Mouse (Mus musculus) induced T-regulatory cell, adult 2 months (primary cell): Measurements from ENCODE around the gene Tmem108.

Source experiments
- DNase-seq: peaks from one replicate; pipeline ENCODE4 v3.0.0-alpha.2; 2012; ENCODE audit warnings: low read depth

Tmem108 gene

DNA sequence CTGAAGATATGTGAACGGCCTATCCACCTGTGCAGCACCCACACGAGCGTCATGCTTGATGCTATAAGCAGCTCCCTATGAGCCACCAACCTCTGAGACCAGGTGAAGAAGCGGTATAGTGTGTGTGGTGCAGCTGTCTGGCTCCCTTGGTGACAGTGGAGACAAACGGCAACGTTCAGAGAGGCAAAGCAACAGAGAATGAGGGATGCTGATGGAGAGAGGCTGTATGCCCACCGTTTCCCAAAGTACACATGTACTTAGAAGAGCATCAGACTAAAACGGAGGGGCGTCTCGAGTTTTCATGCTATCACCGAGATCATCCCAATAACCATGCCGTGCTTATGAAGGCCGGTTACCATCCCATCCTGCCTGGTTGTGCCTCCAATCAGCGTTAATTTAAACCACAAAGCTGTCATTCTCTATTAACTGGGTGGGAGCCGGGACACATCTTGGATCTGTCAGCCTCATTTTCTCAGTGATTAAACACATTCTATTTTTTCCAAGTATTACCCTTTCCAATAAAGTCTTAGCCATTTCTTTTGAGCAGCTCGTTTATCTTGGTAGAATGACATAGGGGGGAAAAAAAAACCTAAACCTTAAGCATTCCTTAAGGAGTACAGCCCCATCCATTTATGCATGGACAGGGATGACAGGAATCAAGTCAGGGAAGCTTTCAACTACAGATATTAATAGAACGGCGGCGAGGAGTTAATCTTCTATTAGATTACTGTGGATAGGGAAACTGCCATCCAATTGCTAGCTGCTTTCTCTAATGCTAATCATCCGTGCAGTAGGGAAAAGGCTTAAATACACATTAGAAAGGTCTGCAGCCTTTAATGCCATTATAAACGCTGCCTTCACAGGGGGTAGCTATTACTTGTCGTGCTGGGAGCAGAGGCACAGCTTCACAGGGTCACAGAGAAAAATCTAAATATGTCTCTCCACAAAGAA, 214.7 kb downstream of the Tmem108 start:
- DNase-seq = no peak

GRCm38 (mm10) chr9:103545729-103546128, 215.9 kb downstream of the Tmem108 start:
- no peak for DNase-seq

GRCm38 (mm10) chr9:103545271-103545670, 216.4 kb downstream of the Tmem108 start:
- DNase-seq = no peak

- no peak for DNase-seq
Observed at GRCm38 (mm10) chr9:103544599-103544998, 217.0 kb downstream of the Tmem108 start.

DNA sequence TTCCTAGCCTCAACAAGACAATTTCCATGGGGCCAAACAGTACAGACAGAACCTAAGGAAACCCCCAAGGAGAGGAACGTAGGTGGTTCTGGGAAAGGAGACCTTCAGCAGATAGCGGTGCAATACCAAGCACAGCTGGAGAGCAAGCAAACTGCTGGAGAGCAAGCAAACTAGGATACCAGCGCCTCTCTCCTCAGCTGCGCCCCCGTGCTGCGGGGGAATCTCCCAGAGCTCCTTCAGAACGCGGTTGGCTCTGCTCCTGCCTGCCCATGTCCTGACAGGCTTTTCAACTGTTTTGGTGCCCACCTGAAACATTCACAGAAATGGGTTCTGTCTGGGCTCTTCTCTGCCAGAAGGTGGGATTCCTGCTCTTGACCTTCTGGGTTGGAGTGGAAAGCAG, 221.1 kb downstream of the Tmem108 start:
- no peak for DNase-seq

GRCm38 (mm10) chr9:103538047-103538816, 223.4 kb downstream of the Tmem108 start:
- no peak for DNase-seq

DNA sequence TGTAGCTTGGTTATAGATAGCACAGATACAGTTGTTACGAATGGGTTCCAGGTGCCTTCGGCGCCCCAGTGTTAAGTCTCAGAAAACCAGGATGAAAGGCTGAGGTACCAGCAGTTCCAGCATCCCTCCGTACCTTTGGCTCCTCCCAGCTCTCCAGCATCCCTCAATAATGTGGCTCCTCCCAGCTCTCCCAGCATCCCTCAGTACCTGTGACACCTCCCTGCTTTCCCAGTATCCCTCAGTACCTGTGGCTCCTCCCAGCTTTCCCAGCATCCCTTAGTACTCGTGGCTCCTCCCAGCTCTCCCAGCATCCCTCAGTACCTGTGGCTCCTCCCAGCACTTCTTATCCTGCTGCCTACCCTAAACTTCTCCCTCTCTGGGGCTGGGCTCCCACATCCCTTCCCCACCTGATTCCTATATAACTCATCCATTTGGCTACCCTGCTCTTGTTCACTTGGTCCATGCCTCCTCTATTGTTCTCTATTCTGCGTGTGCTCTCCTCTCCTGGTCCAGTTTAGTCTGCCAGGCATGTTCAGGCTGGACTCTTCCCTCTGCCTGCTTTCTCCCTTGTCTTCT, 225.5 kb downstream of the Tmem108 start:
- no peak for DNase-seq

- no peak for DNase-seq
Observed at GRCm38 (mm10) chr9:103525041-103525537, 236.5 kb downstream of the Tmem108 start.

GRCm38 (mm10) chr9:103524600-103524999, 237.0 kb downstream of the Tmem108 start:
- no peak for DNase-seq

DNA sequence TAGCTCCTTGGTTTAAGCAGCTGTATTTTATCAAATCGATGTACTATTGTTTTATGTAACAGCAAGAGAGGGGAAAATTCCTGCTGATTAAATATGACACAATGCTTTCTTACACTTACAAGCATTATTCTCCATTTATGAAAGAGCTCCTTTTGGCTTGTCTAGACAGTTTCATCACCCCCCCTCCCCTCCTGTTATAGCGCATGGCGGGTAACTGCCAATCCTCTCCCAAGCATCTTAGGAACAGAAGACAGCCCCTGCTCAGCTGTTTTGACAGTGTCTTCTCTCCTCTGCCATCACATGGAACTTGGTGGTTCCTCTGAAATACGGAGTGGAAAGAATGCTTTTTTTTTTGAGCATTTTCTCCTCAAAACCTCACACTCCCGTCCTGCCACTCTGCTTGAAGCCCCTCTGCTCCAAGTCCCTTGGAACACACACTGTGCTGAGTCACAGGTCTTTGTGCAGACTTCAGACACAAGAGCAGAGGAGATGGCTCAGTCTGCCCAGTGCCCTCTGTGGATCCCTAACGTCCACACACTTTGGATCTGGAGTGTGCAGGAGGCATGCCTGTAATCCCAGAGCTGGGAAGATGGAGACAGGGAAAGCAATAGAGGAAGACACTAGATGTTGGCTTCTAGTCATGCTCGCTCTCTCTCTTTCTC, 237.8 kb downstream of the Tmem108 start:
- DNase-seq = no peak

- DNase-seq = no peak
Observed at GRCm38 (mm10) chr9:103523008-103523407, 238.6 kb downstream of the Tmem108 start.

- no peak for DNase-seq
Observed at GRCm38 (mm10) chr9:103513884-103514283, 247.8 kb downstream of the Tmem108 start.

GRCm38 (mm10) chr9:103512257-103512656, 249.4 kb downstream of the Tmem108 start:
- no peak for DNase-seq

DNA sequence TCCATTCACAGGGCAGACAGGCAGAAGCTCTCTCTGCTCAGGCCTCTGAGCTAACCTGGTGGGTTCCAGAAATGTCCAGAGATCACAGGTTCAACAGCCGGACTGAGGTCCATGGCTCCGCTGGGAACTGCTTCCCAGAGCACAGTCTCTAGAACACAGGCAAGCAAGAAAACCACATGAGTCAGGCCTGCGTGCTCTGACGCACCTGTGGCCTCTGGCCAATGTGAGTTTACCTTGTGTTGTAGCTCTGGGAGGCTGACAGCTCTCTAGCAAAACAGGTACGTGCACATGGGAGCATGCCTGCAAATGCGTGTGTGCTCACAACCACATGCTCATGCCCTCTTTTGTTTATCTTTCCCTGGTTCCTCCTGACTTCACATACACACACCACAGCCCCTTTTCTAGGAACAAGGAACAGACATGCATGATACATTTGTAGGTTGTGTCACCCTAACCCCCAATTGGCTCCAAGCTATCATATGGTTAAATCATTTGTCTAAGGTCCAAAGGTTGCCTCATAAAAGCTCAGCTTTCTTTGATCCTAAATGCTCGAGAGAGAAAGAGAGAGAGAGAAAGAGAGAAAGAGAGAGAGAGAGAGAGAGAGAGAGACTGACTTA, 254.6 kb downstream of the Tmem108 start:
- no peak for DNase-seq

DNA sequence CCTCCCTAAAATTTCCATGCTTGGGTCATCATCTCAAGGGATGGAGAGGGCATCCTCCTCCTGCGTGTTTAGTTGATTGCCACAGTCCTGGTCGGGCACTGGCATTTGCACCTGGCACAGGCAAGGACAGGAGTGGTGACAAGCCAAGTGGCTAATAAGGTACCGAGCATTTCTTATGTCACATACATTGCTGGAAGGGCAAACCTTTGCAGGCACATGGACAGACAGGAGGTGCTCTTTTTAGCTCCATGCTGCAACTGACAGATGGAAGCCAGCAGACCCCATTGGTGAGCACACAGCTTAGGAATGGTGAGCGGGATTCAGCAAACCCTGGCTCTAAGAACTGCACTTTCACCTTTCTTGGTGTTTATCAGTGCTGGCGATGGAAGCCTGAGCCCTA, 256.6 kb downstream of the Tmem108 start:
- DNase-seq = no peak

DNA sequence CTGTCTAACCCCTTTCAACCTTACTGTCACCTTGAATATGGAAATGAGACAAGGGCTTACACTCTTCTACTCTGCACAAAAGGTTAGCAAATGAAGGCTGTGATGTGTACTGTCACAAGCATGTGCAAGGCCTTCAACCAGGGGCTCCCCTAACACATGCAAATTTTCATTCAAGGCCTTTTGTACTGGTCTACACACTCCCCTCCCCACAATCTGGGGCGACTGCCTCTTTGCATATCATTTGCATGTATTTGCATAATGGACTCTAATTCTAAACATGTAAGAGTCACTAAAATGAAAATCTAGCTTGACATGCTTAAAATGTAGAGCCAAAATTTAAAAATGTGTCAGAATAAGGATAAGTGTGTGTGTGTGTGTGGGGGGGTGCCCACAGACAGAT, 257.0 kb downstream of the Tmem108 start:
- no peak for DNase-seq

DNA sequence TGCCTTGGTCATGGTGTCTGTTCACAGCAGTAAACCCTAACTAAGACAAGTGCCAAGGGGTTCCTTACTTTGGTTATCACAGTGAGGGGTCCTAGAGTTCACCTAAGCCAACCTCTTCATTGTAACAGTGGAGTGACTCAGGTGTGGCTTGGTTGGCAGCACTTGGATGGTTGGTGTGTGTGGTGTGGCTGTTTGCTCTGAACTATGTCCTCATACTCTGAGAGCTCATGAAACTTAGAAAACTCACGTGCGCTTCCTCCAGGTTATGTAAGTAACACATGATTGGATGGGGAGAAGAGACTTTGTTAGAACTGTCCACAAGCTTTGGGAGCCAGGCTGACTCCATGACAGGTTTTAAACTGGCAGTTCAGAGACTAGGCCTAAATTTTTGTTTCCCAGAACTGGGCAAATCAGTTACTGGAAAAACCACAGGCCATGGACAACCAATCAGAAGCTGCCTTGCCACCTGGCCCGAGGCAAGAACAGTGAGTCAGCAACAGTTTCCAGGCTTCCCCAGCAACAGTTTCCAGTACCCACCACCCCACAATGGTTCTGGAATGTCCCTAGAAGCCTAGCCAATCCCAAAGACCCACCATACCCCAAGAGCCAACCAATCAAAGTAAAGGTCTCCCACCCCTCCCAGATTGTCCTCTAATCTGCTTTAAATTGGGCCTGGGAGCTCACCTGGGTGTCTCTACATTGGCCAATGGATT, 257.9 kb downstream of the Tmem108 start:
- DNase-seq = no peak

- no peak for DNase-seq
Observed at GRCm38 (mm10) chr9:103502655-103503054, 259.0 kb downstream of the Tmem108 start.

DNA sequence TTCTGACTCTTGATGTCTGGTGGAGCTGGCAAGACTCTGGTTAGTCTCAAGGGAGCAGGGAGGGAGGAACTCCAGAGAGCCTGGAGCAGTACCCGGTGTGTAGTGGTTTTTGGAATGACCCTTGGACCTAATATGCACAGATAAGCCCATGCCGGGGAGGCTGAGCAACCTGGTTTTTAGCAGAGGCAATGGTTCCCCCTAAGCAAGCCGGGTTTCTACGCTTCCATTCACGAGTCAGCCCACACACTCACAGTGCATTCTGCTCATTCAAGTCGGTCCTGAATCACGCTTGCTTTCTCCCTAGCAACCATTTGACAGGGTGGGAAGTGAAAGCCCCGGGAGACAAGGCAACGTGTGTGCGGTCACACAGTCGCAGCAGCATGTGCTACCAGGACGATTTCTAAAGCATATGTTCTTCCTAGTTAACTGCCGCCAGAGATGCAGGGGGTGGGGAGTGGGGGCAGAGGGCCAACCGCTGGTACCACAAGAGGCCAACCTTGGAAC, 259.7 kb downstream of the Tmem108 start:
- DNase-seq = no peak

- no peak for DNase-seq
Observed at GRCm38 (mm10) chr9:103499366-103499765, 262.3 kb downstream of the Tmem108 start.

- DNase-seq = no peak
Observed at GRCm38 (mm10) chr9:103498699-103499098, 262.9 kb downstream of the Tmem108 start.
